Mouse (Mus musculus): ENCODE measurements at regions not wholly inside any gene's neighbourhood (a gene's known extent, or its start where the extent isn't known, plus 50 kb on each side); places are given as distances from the start of the nearest gene placed in this dataset.

GRCm38 (mm10) chr6:135636648-135637047 lies 274.3 kb downstream of the Emp1 start:
- Histone ChIP-seq H3K36me3 (no peaks in the 10 kb centered on the region), H3K4me1 (no peaks in the 10 kb centered on the region), H3K27me3 (no peaks in the 10 kb centered on the region), H3K4me3 (no peak overlapping the region), H3K9me3 (no peaks in the 10 kb centered on the region), H3K4me2 (replicated peaks) (no peak overlapping the region), H3K27ac (replicated peaks) (no peak overlapping the region), H3K9ac (replicated peaks) (no peak overlapping the region)
- ATAC-seq (replicated peaks), result no peak
- WGBS, result 71% methylated on average over 8 of the region's 8 CpGs

GRCm38 (mm10) chr6:135642711-135643110 lies 280.4 kb downstream of the Emp1 start:
- WGBS, result 71% methylated on average over 5 of the region's 5 CpGs
- Histone ChIP-seq H3K27me3 (no peaks in the 10 kb centered on the region), H3K4me3 (no peak overlapping the region), H3K9ac (replicated peaks) (no peak overlapping the region), H3K27ac (replicated peaks) (no peak overlapping the region), H3K9me3 (no peaks in the 10 kb centered on the region), H3K4me2 (replicated peaks) (no peak overlapping the region), H3K4me1 (no peaks in the 10 kb centered on the region), H3K36me3 (no peaks in the 10 kb centered on the region)
- no peak for ATAC-seq (replicated peaks)

DNA sequence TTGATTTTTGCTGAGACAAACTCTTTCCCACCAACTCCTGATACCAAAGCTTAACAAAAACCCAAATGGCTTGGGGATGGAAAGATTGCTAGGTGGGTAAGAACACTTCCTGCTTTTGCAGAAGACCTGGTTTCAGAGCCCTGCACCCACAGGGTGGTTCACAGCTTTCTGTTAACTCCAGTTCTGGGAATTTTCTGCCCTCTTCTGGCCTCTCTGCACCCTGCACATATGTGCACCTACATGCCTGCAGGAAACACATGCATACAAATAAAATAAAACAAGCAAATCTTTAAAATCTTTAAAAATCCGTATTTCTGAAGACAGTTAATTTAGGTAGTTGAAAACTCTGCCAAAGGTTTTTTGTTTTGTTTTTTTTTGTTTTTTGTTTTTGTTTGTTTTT lies 283.8 kb downstream of the Emp1 start:
- no peaks in the 10 kb centered on the region for H3K9me3 ChIP-seq
- no peak overlapping the region for H3K9ac ChIP-seq (replicated peaks)
- WGBS, result 74% methylated on average over 1 of the region's 1 CpGs
- no peak overlapping the region for H3K27ac ChIP-seq (replicated peaks)
- ATAC-seq (replicated peaks), result no peak
- no peaks in the 10 kb centered on the region for H3K36me3 ChIP-seq
- H3K4me2 ChIP-seq (replicated peaks), result no peak overlapping the region
- no peak overlapping the region for H3K4me3 ChIP-seq
- no peaks in the 10 kb centered on the region for H3K27me3 ChIP-seq
- H3K4me1 ChIP-seq, result no peaks in the 10 kb centered on the region

GRCm38 (mm10) chr6:135653002-135653401 lies 290.7 kb downstream of the Emp1 start:
- H3K4me2 ChIP-seq (replicated peaks), result no peak overlapping the region
- 89% methylated on average over 3 of the region's 3 CpGs for WGBS
- no peak overlapping the region for H3K4me3 ChIP-seq
- no peaks in the 10 kb centered on the region for H3K4me1 ChIP-seq
- no peak for ATAC-seq (replicated peaks)
- no peak overlapping the region for H3K27ac ChIP-seq (replicated peaks)
- H3K9ac ChIP-seq (replicated peaks), result no peak overlapping the region
- H3K27me3 ChIP-seq, result no peaks in the 10 kb centered on the region
- no peaks in the 10 kb centered on the region for H3K36me3 ChIP-seq
- H3K9me3 ChIP-seq, result no peaks in the 10 kb centered on the region

GRCm38 (mm10) chr6:135662386-135662785 lies 300.0 kb downstream of the Emp1 start:
- WGBS, result 78% methylated on average over 3 of the region's 3 CpGs
- no peaks in the 10 kb centered on the region for H3K36me3 ChIP-seq
- no peak overlapping the region for H3K4me2 ChIP-seq (replicated peaks)
- H3K4me3 ChIP-seq, result no peak overlapping the region
- H3K4me1 ChIP-seq, result no peaks in the 10 kb centered on the region
- no peak overlapping the region; the same call in 1 of the 2 replicates for H3K27ac ChIP-seq (replicated peaks)
- ATAC-seq (replicated peaks), result no peak
- no peaks in the 10 kb centered on the region for H3K27me3 ChIP-seq
- no peak overlapping the region for H3K9ac ChIP-seq (replicated peaks)
- H3K9me3 ChIP-seq, result no peaks in the 10 kb centered on the region

GRCm38 (mm10) chr6:135662801-135663537 lies 300.6 kb downstream of the Emp1 start:
- H3K4me2 ChIP-seq (replicated peaks), result no peak overlapping the region
- H3K4me3 ChIP-seq, result no peak overlapping the region
- no peaks in the 10 kb centered on the region for H3K36me3 ChIP-seq
- no peak overlapping the region for H3K9ac ChIP-seq (replicated peaks)
- H3K4me1 ChIP-seq, result no peaks in the 10 kb centered on the region
- no peaks in the 10 kb centered on the region for H3K27me3 ChIP-seq
- H3K27ac ChIP-seq (replicated peaks), result no peak overlapping the region; the same call in 1 of the 2 replicates
- 78% methylated on average over 4 of the region's 4 CpGs for WGBS
- no peaks in the 10 kb centered on the region for H3K9me3 ChIP-seq
- ATAC-seq (replicated peaks), result no peak

Data from forebrain, embryonic 15.5 days (tissue).